Mouse (Mus musculus) cerebral cortex, adult 2 months (tissue): ENCODE measurements around the gene Szt2.

ENCODE experiments used
- WGBS: fragments of 180-500 bp; shearing (Covaris S2); methylation state at CpG from one replicate; pipeline ENCODE4 v1.1.7; 2018; 5-methylcytosine and 5-hydroxymethylcytosine counted together

Gene Szt2

DNA sequence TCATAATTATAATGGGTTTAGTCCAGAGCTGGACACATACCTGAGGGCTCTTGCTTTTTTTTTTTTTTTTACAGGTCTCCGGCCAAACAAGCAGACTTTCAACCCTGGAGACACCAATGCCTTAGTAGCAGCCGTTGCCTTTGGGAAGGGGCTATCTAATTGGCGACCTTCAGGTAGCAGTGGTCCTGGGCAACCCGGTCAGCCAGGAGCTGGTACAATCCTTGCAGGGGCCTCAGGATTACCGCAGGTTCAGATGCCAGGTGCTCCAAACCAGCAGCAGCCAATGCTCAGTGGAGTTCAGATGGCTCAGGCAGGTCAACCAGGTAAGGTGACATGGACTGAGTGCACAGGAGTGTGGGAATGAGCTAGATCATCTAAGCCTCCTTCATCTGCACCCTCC is 4.5 kb upstream of the Szt2 start:
- WGBS, result 95% methylated on average over 5 of the region's 5 CpGs

DNA sequence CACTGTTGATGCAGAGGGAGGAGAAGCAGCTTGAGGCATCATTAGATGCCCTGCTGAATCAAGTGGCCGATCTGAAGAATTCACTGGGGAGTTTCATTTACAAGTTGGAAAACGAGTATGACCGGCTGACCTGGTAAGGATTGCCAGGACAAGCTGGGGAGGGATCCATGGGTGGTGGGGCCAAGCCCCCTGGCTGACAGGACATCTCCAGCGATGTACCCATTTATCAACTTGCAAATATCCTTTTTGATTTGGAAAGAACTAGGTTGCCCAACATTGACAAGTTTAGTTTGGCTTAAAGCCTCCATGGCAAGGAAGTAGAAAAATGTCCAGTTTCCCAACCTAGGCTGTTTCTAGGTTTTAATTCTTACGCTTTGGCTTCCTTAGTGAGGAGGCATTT is 1.8 kb upstream of the Szt2 start:
- 89% methylated on average over 5 of the region's 5 CpGs for WGBS

GRCm38 (mm10) chr4:118402701-118403100 is 6.4 kb downstream of the Szt2 start:
- 90% methylated on average over 12 of the region's 12 CpGs for WGBS

- WGBS, result 98% methylated on average over 5 of the region's 5 CpGs
These were observed 7.2 kb downstream of the Szt2 start for GRCm38 (mm10) chr4:118401918-118402317.

GRCm38 (mm10) chr4:118401421-118401820 is 7.7 kb downstream of the Szt2 start:
- WGBS, result 95% methylated on average over 3 of the region's 3 CpGs

GRCm38 (mm10) chr4:118398400-118398799 is 10.7 kb downstream of the Szt2 start:
- 95% methylated on average over 6 of the region's 6 CpGs for WGBS

- 84% methylated on average over 3 of the region's 3 CpGs for WGBS
These were observed 12.6 kb downstream of the Szt2 start for GRCm38 (mm10) chr4:118396433-118396832.

- WGBS, result 80% methylated on average over 4 of the region's 4 CpGs
These were observed 13.8 kb downstream of the Szt2 start for GRCm38 (mm10) chr4:118395289-118395688.

GRCm38 (mm10) chr4:118394505-118394904 is 14.6 kb downstream of the Szt2 start:
- 84% methylated on average over 6 of the region's 6 CpGs for WGBS

DNA sequence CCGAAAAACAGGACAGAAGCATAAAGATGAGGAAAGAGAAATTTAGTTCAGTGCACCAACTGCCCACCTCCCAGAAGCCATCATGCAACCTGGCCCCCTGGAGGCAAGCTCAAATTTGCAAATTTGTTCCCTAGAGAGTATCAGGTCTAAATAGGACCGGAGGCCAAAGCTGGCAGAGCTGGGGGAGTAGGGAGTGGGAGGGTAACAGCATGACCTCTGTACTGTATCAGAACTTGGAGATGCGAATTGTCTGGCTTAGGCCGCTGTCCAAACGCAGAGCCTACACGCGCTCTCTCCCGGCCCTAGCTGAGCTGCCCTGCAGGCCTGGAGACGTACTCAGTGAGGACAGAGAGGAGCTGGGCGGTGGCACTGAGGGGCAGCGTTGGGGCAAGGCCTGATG is 18.9 kb downstream of the Szt2 start:
- 94% methylated on average over 11 of the region's 11 CpGs for WGBS

- 88% methylated on average over 8 of the region's 8 CpGs for WGBS
These were observed 21.8 kb downstream of the Szt2 start for GRCm38 (mm10) chr4:118387316-118387715.

- 89% methylated on average over 7 of the region's 7 CpGs for WGBS
These were observed 25.8 kb downstream of the Szt2 start for GRCm38 (mm10) chr4:118383271-118383670.

- WGBS, result 96% methylated on average over 6 of the region's 6 CpGs
These were observed 33.1 kb downstream of the Szt2 start for GRCm38 (mm10) chr4:118375999-118376398.

GRCm38 (mm10) chr4:118371822-118372221 is 37.3 kb downstream of the Szt2 start:
- 92% methylated on average over 13 of the region's 13 CpGs for WGBS

DNA sequence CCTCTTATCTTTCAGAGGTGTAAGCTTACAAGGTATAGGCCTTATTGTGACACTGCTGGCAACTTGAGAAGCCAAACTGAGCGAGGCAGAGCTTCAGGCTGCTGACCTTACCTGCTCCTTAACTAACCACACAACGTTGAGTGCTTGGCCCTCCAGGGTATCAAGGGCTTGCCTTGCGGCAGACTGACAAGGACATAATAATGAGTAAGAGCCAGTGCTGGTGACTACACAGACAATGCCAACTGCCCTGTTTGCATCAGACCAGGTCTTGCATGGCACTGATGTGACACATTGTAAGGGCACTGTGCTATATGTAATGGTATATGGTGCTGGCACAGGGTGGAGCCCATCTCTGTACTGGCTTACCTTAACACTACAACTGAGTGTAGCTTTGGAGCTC is 40.5 kb downstream of the Szt2 start:
- WGBS, result 90% methylated on average over 3 of the region's 3 CpGs

DNA sequence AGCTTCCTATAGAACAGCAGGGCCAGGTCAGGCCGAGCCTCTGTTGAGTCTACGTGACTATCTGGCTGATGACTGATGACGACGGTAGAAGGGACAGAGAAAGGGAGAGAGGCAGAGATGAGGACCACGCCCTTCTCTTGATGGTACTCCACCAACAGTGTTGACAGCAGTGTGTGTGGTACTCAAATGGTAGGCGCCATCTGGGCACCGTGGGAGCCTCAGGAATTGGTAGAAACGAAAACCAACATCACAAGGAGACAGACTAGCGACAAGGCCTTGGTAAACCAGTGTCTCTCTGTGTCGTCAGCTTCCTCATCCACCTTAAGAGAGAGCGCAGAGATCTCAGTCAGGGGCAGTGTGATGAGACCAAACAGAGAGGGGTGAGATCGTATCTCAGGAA is 41.5 kb downstream of the Szt2 start:
- 85% methylated on average over 12 of the region's 12 CpGs for WGBS

GRCm38 (mm10) chr4:118365991-118366390 is 43.1 kb downstream of the Szt2 start:
- 88% methylated on average over 14 of the region's 14 CpGs for WGBS

- WGBS, result 96% methylated on average over 13 of the region's 13 CpGs
These were observed 44.4 kb downstream of the Szt2 start for GRCm38 (mm10) chr4:118364641-118365040.

DNA sequence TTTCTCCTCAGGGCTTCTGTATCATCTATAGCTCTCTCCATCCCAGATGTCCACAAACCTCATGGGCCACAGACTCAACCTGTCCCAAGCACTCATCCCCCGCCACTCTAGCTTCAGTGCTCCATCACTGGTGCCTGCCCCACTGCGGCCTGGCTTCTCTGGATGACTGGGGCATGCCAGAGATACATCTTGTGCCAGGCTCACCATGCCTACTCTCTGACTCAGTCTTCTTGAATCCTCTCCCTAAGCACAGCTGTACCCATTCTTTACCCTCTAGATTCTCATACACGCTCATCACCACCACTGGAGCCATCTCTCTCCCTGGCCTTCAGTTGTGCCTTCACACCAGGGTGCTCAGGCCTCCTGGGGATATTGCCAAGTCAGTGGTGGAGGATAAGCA is 45.1 kb downstream of the Szt2 start:
- WGBS, result 90% methylated on average over 3 of the region's 3 CpGs

DNA sequence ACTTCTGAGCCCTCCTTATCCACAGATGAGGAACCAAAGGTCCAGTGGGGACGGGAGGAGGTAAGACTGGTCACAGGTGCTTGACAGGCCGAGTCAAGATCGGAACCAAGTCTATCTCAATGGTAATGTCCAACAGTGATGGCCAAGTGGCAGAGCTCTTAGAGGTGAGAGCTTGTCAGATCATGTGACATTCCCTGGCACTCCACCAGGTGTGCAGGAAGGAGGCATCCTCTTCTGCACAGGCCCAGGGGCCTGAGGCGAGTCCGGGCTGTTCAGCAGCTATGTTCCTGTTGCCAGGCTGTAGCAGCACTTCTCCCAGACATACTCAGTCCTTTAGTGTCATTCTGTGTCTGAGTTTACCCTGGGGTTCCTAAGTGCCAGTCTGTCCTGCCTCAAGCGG is 46.2 kb downstream of the Szt2 start:
- WGBS, result 94% methylated on average over 6 of the region's 6 CpGs

DNA sequence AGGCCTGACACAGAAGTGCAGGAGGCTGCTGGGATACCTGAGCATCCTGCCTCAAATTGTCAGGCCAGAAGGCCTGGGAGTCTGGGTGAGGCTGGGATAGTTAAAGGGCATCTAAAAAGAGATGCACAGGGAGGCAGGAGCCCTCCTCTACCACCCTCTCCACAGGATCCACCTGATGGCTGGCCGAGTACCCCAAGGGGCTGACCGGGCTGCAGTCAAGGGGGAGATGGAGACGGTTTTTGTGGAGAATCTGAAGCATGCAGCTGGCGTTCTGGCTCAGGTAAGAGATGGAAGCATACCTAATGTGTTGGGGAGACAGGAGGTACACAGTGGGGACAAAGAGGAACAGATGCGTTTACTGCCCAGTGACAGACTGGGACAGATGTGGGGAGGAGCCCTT is 47.6 kb downstream of the Szt2 start:
- 94% methylated on average over 5 of the region's 5 CpGs for WGBS

DNA sequence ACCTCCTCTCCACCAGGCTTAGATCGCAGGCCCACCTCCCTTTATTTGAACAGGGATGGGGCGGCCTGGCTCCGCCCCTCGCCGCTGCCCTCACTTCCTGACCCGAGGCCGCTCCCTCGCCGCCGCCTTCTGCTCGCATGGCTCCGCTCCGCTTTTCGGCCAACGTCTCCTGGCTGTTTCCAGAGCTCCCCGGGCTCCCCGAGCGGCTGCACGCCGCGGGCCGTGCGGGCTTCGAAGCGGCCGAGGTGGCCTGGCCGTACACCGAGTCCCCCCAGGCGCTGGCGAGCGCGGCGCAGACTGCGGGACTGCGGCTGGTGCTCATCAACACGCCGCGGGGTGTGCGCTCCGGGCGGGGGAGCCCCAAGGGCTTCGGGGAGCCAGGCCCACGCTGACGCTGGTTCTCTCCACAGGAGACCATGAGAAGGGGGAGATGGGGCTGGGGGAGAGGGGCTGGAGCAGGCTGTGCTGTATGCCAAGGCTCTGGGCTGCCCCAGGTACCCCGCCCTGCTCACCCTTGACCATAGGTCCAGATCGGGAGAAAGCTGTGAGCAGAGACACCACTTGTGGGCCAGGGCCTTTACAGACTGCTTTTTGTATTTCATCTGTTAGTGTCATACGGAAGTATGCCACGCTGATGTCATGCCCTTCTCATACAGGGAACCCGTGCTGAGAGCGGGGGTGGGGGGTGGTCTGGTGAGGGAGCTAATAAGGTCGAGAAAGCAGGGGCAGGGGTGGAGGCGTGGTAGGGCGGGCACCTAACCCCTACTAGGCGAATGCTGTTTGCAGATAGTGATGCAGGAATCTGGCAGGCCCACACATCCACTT is 49.0 kb downstream of the Szt2 start:
- WGBS, result 4% methylated on average over 52 of the region's 54 CpGs

DNA sequence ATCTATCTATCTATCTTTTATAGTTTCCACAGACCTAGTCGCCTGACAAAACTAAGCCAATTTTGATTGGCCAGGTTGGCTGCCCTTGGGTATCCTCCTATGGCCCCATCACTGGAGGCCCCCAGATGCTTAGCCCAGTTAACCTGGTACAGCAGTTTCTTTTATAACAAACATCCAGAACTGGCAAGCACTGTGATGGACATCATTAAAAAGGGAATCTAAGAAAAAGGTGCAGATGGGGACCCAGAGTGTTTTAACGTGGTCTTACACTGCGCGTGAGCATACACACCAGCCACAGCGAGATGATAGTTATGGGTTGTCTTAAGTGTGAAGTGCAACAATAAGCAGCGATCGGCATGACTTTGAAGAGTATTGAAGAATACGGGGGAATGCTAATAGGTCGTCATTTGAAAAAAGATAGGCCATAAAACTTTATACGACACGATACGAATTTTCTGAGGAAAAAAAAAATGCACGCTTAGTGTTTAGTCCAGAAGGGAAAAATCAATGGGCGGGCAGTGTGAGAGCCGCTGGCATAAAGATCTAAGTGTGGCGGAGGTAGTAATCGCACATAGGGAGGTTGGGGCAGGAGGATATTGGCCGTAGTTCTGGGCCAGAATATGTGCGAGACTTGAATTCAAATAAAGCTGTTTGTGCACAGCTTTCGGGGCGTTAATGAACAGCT is 49.7 kb downstream of the Szt2 start:
- WGBS, result 22% methylated on average over 21 of the region's 21 CpGs
